Mouse (Mus musculus): ENCODE data around the gene Ssbp4.

DNA sequence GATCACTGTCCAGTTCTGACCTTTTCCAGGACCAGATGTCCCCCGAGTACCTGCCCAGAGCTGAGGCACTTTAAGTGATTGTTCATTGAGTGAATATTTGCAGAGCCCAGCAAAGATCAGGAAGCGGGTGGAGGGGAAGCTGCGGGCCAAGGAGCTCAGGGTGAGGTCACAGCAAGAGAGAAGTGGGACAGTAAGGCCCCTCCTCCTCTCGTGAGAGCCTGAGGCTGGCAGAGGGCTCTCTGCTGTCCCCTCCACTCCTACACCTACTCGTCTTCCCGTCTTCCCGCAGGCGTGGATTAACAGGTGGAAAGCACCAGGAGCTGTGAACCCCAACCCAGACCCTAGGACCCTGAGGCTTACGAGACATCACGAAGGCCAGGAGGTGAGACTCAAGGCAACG, 8.0 kb upstream of the Ssbp4 start:
- no peak for TF ChIP-seq POLR2A (IDR thresholded peaks at IDR 0.05; ENCODE audit: insufficient read length, low read depth)
- no peak for TF ChIP-seq POLR2AphosphoS2 (IDR thresholded peaks at IDR 0.05; ENCODE audit: insufficient read length, low read depth)
- TF ChIP-seq E2F4 (IDR thresholded peaks at IDR 0.05; ENCODE audit: insufficient read depth) = no peak
- TF ChIP-seq MAX (IDR thresholded peaks at IDR 0.05; ENCODE audit: low read depth) = no peak
- TF ChIP-seq MYOD1 (IDR thresholded peaks at IDR 0.05; ENCODE audit: control insufficient read depth in 1 of 3, insufficient read length in 2 of 3, low read depth in 2 of 3) = no peak

All from myocyte (in vitro differentiated cells).